Mouse (Mus musculus): Measurements from ENCODE around the gene Ttc33.

The Ttc33 gene

GRCm38 (mm10) chr15:5185366-5186292 lies at the start of gene Ttc33:
TSS of gene Ttc33 (plus strand) at chr15:5185525.
- DNase-seq: peak; percentile 84 to 86

- DNase-seq: peak in 1 of 2 experiments; percentile 22
These were observed 47.1 kb upstream of the Ttc33 start for GRCm38 (mm10) chr15:5138021-5138856.

DNA sequence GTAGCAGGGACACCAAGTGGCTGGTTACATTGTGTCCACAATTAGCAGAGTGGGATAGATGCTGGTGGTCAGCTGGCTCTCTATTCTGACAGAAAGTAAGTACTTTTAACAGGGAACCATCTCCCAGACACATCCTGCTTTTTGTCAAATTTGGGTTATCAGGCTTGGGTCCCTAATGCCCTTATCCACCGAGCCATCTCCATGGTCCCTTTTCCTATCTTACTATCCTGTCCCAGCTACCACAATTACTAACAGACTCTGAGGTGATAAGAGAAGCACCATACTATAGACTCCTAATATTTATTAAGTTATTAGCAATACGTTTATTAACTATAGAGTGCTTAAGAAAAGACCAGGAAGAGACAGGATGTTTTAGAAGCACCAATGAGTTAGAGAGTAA lies 46.0 kb upstream of the Ttc33 start:
- no peak for DNase-seq

DNA sequence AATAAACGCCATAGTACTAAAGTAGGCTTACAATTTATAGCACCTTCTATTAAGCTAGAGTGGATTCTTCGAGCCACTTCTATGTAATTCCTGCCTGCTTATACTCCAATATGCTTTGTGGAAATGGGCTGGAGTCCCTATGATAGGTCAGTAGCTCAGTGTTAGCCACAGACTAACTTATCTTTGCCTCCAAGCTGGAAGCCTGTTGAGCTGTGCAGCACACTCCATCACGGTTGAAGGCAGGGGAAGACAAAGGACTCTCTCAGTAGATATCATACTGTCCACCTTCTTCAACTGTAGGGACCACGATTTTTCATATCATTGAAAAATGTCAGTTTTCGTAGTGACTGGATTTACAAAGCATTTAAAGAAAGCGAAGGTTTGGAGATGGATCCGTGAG lies 45.5 kb upstream of the Ttc33 start:
- DNase-seq: no peak

- DNase-seq: no peak
These were observed 45.0 kb upstream of the Ttc33 start for GRCm38 (mm10) chr15:5140357-5140756.

DNA sequence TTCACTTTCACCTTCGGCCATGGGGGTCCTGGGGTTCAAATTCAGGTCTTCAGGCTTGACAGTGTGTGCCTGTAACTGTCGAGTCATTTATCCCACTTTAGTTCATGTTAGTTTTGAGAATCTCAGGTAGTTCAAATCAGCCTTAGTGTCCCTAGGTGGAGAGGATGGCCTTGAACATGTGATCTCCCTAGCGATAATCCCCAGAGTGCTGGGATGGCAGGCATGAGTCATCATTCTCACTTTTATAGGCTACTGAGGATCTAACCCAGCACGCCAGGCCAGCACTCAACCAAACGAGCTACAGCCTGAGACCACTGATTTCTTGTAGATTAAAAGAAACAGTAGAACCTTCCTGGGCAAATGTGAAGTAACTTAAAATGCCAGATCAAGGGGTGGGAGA lies 43.3 kb upstream of the Ttc33 start:
- DNase-seq: no peak

DNA sequence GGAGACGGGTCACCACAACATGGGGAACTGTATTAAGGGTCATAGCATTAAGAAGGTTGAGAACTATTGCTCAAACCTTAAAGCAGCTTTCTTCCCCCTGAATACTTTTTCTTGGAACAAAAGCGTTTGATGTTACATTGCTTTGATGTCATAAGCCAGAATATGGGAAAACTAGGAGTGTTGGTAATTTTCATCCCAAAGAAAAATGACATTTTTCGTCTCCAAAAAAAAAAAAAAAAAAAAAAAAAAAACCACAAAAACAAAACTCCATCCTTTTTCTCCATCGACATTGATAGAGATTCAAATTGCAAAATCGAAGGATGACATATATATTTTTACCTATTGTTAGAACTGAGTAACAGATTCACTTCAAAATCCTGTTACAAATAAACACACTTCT lies 42.6 kb upstream of the Ttc33 start:
- no peak for DNase-seq

DNA sequence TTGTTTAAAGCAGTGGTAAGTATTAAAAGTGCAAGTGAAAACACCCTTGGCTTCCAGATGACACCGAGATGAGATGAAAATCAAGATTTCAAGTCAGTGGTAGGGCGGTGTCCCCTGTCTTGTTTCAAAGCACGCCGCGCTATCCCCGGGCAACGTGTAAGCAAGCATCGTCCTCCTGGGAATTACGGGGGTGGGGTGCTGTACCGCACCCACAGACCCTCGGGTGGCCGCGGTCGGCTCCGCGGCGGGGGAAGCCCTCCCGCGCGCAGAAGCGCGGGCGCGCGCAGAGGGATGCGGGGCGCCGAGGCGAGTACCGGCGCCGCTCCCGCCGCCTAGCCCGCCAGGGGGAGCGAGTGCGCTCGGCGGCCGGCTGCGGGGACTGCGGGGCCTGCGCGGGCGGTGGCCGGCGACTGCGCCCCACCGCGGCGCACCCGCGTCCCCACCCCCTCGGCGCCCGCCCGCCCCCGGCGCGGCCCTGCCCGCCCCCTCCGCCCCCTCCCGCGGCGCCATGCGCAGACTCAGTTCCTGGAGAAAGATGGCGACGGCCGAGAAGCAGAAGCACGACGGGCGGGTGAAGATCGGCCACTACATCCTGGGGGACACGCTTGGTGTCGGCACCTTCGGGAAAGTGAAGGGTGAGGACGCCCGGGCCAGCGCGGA lies 41.8 kb upstream of the Ttc33 start, which contains the start of gene Prkaa1:
Gene Prkaa1 (plus strand): TSS at position 501 of the 660 bp plus-strand sequence.
- peak; percentile 86 to 91 for DNase-seq

GRCm38 (mm10) chr15:5144021-5144778 lies 41.1 kb upstream of the Ttc33 start:
- peak in 1 of 2 experiments; percentile 82 for DNase-seq

GRCm38 (mm10) chr15:5145196-5145945 lies 40.0 kb upstream of the Ttc33 start:
- DNase-seq: no peak

DNA sequence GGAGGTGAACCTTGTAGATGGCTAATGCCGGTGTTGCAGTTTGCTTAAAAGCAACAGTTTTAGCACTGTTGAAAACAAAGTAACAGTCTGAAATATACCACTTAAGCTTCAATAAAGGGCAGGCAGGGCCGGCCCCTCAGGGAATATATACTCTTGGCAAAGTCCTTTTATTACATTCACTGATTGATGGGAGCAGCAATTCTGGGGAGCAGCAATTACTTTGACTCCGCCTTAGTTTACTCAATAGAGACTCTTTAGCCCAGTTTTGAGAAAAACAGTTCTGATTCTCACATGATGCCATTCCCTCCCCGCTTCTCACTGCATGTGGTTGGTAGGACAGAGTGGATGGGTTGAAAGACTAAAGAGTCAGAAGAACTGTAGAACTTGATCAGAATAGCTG lies 36.1 kb upstream of the Ttc33 start:
- no peak for DNase-seq

GRCm38 (mm10) chr15:5152171-5152570 lies 33.2 kb upstream of the Ttc33 start:
- DNase-seq: no peak

- DNase-seq: no peak
These were observed 30.7 kb upstream of the Ttc33 start for GRCm38 (mm10) chr15:5154621-5155020.

DNA sequence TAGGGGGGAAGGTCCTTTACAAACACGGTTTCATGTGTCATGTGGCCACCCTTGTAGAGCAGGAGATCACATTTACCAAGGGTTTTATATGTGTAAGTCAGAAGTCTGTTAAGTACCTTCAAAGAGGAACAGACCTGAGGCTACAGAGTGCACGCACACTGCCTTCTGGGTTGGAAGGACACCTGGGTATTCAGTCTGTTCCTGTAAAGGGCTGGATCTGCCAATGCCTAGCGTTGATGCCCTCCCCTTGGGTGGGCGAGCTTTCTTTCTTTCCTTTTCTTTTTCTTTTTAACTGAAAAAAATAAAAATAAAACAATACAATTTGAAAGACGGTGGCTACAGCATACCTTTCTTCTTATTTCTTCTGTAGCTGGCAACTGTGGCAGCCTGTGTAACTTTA lies 30.2 kb upstream of the Ttc33 start:
- no peak for DNase-seq

DNA sequence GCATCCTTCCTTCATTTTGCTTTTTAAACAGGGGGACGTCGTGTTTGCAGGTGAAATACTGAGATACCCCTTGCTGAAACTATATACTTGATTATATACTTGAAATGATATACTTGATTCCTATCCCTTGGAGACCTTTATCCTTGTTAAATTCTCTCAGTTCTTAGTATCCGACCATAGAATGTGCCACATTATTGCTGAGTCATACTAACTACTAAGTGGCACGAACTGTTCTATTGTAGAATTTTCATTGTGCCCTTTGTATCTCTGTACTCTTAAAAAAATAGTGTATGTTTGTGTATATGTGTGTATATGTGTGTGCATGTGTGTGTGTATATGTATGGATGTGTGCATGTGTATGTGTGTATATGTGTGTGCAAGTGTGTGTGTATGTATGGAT lies 29.0 kb upstream of the Ttc33 start:
- DNase-seq: no peak

- DNase-seq: no peak
These were observed 27.9 kb upstream of the Ttc33 start for GRCm38 (mm10) chr15:5157386-5157785.

DNA sequence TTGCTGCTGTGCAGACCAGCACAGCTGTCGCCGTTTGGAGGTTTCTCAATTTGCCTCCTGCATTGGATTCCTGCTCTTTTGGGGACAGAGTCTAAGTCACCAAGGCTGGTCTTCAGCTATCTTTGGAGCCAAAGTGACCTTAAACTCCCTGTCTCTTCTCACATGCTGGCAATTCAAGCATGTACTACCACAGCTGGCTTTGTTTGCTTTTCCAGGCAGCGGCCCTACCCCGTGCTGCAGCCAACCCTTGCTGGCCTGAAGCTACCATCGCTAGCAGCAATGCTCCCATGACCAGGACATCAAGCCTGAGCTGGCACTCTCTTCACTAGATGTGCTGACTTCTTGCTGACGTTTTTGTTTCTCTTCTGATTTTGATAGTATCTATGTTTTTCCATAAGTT lies 26.5 kb upstream of the Ttc33 start:
- no peak for DNase-seq

GRCm38 (mm10) chr15:5165121-5165773 lies 20.1 kb upstream of the Ttc33 start:
- no peak for DNase-seq

- no peak for DNase-seq
These were observed 12.0 kb upstream of the Ttc33 start for GRCm38 (mm10) chr15:5173217-5173820.

DNA sequence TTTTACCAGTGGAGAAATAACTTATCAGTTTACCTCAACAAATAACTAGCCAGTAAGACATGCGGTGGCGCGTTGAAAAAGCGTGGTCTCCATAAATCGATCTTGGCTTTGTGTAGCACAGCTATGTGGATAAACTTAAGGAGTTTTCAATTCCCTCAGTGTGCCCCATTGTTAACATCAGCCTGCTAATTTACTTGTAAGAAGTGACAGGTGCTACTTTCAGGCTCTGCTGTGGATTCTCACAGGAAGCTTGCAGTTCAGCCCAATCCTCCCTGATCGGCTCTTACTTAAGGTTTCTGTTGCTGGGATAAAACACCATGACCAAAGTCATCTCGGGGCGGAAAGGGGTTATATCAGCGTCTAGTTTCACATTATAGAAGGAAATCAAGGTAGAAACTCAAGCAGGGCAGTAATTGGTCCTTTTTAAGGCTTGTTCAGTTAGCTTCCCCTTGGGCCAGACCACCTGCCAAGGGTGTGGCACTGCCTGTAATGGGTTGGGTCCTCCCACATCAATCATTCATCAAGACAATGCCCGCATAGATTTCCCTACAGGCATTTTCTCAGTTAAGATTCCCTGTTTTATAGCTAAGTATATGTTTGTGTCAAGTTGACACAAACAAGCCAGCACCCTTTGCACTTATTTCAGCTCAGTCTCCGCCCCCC lies 526 bp upstream of the Ttc33 start:
- DNase-seq: peak in 1 of 2 experiments; percentile 25

All from cerebellum, postnatal 25 days (tissue).